Mouse (Mus musculus) MN1 (cell line): ENCODE results near the gene Dhx30.
"Not testable (repeated sequence)": the region's sequence is repeated elsewhere in the genome, so short reads cannot be mapped to it uniquely, and the experiment has no call there.

ENCODE experiments used
- DNase-seq: peaks from one replicate; pipeline ENCODE4 v3.0.0-alpha.2; 2016; ENCODE audit warnings: low spot score

Dhx30 gene

DNA sequence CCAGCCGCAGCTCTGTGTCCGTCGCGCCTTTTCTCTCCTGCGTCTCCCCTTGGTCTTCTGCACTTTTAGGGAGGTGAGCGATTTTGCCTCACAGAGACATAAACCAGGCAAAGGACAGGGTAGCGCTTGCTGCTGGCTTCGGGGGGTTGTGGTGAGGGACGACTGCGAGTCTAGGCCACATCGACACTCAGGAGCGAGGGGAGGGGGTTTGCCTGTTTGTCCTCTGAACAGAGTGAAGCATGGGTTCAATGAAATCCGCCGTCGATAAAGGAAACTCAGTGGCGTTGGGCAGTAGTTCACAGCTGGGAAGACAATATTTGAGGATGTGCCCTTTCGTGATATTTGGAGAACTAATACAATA is at the start of gene Dhx30:
TSS of gene Dhx30 (minus strand) at position 52 of the 361 bp plus-strand sequence.
- no peak for DNase-seq

- DNase-seq = no peak
These were observed 45.4 kb upstream of the Dhx30 start for GRCm38 (mm10) chr9:110163071-110163470.

- no peak for DNase-seq
These were observed 44.8 kb upstream of the Dhx30 start for GRCm38 (mm10) chr9:110162441-110162840.

DNA sequence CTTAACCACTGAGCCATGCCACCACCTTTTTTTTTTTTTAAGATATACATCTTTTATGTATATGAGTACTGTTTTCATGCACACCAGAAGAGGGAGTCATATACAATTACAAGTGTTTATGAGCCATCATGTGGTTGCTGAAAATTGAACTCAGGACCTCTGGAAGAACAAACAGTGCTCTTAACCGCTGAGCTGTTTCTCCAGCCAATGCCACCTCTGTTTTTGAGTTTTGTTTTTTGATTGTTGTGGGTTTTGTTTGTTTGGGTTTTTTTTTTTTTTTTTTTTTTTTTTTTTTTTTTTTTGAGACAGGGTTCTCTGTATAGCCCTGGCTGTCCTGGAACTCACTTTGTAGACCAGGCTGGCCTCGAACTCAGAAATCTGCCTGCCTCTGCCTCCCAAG is 42.9 kb upstream of the Dhx30 start:
- DNase-seq = not testable (repeated sequence)

DNA sequence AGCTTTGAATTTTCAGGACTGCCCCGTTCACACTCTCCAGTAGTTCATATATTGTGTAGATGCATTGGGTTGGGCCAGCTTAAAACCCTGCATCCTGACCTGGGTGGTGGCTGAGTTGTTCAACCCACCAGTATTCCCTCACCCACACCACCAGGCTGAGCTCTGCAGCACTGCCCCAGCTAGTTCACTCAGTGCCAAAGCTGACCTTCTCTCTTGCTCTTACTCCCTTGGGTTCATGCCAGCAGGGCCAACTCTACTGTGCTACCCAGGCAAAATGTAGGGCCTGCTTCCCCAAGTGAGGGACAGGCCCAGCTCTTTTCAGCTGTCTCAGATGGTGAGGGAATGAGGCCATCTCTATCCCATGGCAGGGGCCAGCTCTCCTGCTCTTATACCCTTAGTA is 41.4 kb upstream of the Dhx30 start:
- no peak for DNase-seq

DNA sequence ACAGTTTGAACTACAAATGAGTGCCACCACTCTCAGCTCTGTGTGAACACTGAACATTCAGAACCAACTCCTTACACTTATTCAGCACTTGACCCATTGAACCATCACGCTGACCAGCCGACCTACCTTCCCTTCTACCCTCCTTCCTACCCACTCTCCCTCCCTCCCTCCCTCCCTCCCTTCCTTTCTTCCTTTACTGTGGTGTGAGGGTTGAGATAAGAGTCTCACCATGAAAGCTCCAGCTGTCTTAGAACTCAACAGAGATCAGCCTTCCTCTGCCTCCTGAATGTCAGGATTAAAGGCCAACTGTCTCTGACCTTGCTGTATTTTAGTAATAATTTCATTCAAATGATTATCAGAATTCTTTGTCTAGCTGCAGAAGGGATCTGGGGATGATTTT is 31.0 kb upstream of the Dhx30 start:
- DNase-seq = no peak

GRCm38 (mm10) chr9:110142097-110142496 is 24.5 kb upstream of the Dhx30 start:
- no peak for DNase-seq

DNA sequence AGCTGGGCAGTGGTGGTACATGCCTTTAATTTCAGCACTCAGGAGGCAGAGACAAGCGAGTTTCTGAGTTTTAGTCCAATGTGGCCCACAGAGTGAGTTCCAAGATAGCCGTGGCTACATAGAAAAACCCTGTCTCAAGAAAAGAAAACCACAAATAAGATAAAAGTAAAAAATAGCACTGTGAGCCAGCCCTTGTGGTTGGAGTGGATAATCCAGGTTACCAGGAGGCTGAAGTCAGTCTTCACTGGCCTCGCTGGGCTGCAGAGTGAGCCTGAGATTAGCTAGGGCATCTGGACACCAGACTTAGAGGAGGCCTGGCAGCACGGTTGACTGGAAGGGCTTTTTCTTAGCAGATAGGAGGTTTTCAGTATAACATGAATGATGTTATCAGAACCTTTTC is 21.5 kb upstream of the Dhx30 start:
- DNase-seq = peak; percentile 56

GRCm38 (mm10) chr9:110134176-110134575 is 16.5 kb upstream of the Dhx30 start:
- no peak for DNase-seq

- no peak for DNase-seq
These were observed 15.3 kb upstream of the Dhx30 start for GRCm38 (mm10) chr9:110132921-110133320.

DNA sequence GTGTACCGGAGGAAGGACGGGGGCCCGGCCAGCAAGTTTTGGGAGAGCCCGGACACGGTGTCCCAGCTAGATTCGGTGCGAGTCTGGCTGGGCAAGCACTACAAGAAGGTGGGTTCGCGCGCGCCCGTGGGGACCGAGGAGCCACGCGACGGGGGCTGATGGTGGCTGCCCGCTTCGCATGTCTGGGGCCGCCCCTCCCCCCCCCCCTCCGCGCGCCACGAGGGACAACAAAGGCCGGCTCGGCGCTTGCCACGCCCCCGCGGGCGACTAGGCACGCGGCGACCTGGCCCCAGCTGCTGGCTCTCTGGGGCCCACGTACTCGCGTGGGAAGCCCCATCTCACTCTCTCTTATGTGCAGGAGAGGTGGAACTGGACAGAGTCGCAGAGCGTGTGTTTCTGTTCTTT is 14.6 kb upstream of the Dhx30 start:
- peak; percentile 60 for DNase-seq

GRCm38 (mm10) chr9:110131525-110132197 is 14.0 kb upstream of the Dhx30 start:
- DNase-seq = peak; percentile 99

GRCm38 (mm10) chr9:110130896-110131524 is 13.4 kb upstream of the Dhx30 start:
- peak; percentile 13 for DNase-seq

DNA sequence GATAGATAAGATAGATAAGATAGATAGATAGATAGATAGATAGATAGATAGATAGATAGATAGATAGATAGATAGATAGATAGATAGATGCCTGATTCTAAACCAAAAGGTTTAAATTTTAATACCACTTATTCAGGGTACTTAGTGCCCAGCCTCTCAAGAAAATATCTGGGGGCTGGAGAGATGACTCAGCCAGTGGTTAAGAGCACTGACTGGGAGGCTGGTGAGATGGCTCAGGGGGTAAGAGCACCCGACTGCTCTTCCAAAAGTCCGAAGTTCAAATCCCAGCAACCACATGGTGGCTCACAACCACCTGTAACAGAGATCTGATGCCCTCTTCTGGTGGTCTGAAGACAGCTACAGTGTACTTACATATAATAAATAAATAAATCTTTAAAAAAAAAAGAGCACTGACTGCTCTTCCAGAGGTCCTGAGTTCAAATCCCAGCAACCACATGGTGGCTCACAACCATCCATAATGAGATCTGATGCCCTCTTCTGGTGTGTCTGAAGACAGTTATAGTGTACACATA is 6.4 kb upstream of the Dhx30 start:
- DNase-seq = not testable (repeated sequence)

- DNase-seq = no peak
These were observed 5.7 kb upstream of the Dhx30 start for GRCm38 (mm10) chr9:110123322-110123721.

- DNase-seq = no peak
These were observed 3.8 kb upstream of the Dhx30 start for GRCm38 (mm10) chr9:110121424-110121823.

GRCm38 (mm10) chr9:110118249-110118648 is 619 bp upstream of the Dhx30 start:
- no peak for DNase-seq

DNA sequence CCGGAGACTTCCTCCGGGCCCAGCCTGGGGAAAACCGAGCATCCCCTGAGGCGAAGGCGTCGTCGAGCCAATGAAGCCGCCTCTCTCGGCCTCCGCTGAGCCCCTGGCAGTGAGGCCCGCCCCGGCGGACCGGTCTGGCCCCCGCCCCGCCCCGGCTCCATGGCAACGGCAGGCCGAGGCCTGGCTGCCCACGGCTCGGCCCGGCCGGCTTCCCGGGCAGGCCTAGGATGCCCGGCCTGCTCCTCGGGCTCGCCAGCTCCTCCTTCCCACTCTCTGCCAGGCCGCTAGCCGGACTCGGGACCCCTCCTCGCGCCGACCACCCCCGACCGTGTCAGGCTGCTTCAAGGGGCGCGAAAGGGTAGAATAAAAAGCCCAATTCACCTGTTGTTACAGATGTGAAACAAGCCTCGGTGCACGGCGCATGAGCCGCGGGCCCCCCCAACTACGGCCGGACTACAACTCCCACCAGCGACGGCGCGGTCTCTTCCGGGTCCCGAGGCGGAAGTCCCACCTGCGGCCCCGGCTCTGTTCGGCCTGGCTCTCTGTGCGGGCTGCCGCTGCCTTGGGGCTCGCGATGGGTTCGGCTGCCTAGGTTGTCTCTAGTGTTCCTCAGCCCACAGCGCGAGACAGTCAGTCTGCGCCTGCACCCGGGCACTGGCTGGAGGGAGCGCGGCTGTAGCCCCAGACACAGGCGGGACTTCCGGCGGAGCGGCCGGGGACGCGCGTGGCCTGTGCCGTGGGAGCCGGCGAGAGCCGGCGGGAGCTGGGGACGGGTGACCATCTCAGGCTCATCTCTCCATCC is 452 bp downstream of the Dhx30 start, which contains the start of gene Smarcc1:
TSS of gene Smarcc1 (plus strand) at position 732 of the 802 bp plus-strand sequence.
- DNase-seq = peak; percentile 92

DNA sequence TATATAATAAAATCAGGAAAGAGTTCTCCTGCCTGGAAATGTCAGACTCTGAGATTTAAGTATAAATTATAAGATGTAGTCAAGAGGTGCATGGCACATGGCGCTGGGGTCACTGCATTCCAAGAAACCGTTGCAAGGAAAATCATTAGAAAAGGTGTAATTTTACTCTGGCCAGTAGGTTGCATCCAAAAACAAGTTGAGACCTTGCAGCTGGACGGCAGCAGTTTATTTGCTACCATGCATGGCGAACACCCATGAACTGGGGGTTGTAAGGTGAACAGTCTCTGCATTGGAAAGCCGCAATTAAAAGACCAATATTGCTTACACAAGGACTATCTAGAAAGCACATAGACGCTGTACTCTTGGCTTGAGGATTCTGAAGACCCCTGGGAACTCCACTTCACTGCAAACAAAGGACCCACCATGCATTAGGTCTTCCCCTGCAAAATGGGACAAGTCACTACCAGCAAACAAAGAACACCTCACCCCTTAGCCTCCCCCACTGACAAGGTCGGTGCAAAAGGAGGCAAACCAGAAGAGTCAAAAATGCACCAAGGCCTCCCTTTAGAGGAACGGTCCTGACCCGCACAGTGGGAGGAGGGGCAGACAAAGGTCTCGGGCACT is 1.2 kb downstream of the Dhx30 start:
- DNase-seq = peak; percentile 45

GRCm38 (mm10) chr9:110100627-110101600 is 16.7 kb downstream of the Dhx30 start:
- DNase-seq = peak; percentile 92

DNA sequence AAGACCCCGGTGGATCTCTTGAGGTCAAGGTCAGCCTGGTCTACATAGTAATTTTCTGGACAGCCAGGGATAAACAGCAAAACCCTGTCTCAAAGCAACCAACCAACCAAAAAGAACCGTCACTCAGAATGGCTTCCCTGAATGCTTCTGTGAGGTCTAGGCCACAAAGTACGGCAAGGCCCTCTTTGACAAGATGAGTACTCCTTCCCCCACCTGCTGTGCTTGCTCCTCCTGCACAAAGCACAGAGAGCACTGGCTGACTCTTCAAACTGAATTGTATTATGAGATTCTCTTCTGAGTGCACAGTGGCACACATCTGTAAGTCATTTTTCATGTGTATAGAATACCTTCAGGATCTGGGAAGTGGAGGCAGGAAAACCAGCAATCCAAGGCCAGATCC is 19.8 kb downstream of the Dhx30 start:
- DNase-seq = no peak
